Mouse (Mus musculus): Measurements from ENCODE around the gene Gemin4.
A peak's percentile ranks its signal among the peaks of the same experiment; 100 is the strongest.

DNA sequence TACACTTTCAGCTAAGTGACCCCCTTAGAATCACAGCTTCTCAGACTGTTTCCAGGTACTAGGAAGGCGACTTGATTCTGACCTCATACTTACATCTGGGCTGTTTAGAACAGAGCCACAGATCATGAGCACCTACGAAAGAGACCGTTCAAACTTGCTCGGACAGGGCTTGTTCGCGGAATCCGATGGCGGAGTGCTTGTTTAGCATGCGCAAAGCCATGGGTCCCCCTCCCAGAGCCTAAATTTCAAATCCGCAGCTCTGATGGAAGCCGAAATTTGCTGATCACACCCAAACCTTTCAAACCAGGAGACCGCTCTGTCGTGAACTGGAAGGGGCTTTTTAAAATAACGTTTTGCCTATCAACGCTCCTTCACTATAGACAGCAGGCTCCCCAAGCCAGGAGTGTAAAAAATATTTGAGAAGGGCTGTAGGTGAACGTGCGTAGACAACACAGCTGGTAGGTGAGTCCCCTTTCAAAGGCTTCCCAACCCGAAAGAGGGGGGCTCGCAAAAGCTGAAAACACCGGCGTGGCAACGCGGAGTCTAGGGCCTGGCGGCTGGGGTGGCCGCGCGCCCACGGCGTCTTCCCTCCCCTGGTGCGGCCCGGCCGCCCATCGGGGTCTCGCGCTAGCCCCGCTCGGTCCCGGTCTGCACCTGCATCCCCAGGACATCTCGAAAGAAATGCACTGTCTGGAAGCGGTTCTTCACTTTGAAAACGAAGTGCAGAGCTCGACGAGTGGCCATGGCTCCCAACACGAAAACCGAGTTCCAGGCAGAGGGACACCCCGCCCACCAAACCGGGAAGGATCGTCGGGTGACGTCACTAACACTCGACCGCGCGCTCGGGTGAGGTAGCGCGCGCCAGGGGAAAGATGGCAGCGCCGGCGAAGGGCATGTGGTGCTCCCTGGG is 25.7 kb upstream of the Gemin4 start, which contains the start of the genes Mrm3 and Glod4:
- TF ChIP-seq POLR2A (IDR thresholded peaks at IDR 0.05; ENCODE audit: control insufficient read depth, extremely low read depth, insufficient read depth, low read length, poor library complexity) (peak; percentile 81), CTCF (IDR thresholded peaks at IDR 0.05; ENCODE audit: borderline replicate concordance, control insufficient read depth, extremely low read depth, insufficient read depth, low read length, poor library complexity) (no peak)

Data from thymus, adult 2 months (tissue).